Mouse (Mus musculus) cerebellum, adult 2 months (tissue): ENCODE measurements around the gene Dlg1.

ENCODE experiments used
- CTCF ChIP-seq: fragments of 200-500 bp; IDR thresholded peaks from 2 replicates; pipeline ENCODE4 v1.5.1; 2011; ENCODE audit warnings: low read depth, mild to moderate bottlenecking, control low read depth, low read length, moderate library complexity, borderline replicate concordance; ENCODE audit not compliant: insufficient read depth
- POLR2A ChIP-seq: fragments of 200-500 bp; IDR thresholded peaks from 2 replicates; pipeline ENCODE4 v1.6.1; 2011; ENCODE audit warnings: low read length, control low read depth, borderline replicate concordance; ENCODE audit not compliant: insufficient read depth

DNA sequence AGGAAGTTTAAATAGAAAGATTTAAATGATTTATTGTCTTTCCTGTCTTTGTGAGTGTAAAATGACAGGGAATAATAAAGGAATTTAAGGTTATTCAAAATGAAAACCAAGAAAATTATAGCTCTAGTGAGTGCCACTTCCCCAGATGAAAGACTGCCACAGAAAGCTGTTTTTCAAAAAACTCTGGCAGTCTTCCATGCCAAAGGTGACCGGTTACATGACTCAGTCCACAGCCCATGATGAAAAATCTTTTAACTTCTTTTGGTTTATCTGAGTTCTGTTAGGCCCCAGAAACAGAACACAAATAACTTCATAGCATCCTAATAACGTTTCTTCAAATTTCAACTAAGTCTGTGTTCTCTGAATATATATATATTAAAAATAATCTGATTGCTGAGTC, 7.7 kb upstream of the Dlg1 start:
- TF ChIP-seq POLR2A (no peak), CTCF (no peak)
